Mouse (Mus musculus) induced T-regulatory cell, adult 2 months (primary cell): ENCODE measurements around the gene Prkcg.

Experiments
- DNase-seq: peaks from one replicate; pipeline ENCODE4 v3.0.0-alpha.2; 2012; ENCODE audit warnings: low read depth

Prkcg gene

GRCm38 (mm10) chr7:3365547-3366279, 76.7 kb downstream of the Prkcg start:
- DNase-seq, result no peak

GRCm38 (mm10) chr7:3366705-3367516, 77.9 kb downstream of the Prkcg start:
- DNase-seq, result no peak

- DNase-seq, result no peak
These were observed 78.6 kb downstream of the Prkcg start for GRCm38 (mm10) chr7:3367569-3367968.

GRCm38 (mm10) chr7:3368311-3368710, 79.3 kb downstream of the Prkcg start:
- no peak for DNase-seq

- DNase-seq, result no peak
These were observed 80.2 kb downstream of the Prkcg start for GRCm38 (mm10) chr7:3369189-3369588.

GRCm38 (mm10) chr7:3370407-3370806, 81.4 kb downstream of the Prkcg start:
- DNase-seq, result no peak

- no peak for DNase-seq
These were observed 83.4 kb downstream of the Prkcg start for GRCm38 (mm10) chr7:3372376-3372775.

- DNase-seq, result no peak
These were observed 84.8 kb downstream of the Prkcg start for GRCm38 (mm10) chr7:3373754-3374153.

GRCm38 (mm10) chr7:3376831-3377230, 87.9 kb downstream of the Prkcg start:
- DNase-seq, result peak; percentile 26
